Mouse (Mus musculus): ENCODE measurements around the gene Cdk6. TPM values are rescaled to one million over a fixed set of nuclear protein-coding genes. Genes with fewer than 3 reads are reported as not detected.

Gene Cdk6
- polyA plus RNA-seq, 1 experiment from 2014 or later: 16.6 TPM

DNA sequence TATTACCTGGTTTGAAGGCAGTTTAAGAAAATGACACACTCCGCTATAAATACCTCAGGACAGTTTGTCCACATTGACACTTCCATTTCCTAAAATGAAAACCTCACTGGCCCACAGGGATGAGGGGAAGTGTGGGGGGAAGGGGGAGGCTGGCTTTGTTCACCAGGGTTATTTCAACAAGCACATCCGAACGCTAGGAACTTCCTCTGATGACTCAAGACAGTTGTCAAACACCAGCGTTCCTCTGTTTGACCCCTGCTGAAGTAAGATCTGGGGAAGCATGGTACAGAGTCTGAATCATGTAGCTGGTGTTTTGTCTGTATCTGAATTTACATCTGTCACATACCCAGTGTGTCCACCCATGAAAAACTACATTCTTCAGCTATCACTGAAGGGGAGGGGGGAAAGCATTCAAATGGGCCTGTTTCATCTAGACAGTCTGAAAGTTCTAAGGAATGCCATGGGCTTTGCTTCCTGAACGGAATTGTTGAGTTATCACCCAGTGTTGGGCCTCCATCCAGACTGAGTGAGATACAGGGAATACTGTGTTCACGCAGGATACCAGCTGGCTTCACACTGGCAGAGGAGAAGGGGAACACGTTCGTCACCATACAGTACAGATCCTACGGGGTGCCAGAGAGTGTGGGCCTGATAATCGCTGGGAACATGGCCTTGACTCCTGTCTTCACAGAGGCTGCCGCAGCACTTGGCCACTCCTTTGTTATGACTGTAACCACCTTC lies 161.5 kb downstream of the Cdk6 start:
- Histone ChIP-seq H3K4me3 (ENCODE audit: low read length) (no peak overlapping the region), H3K9me3 (ENCODE audit: low read length) (no peaks in the 10 kb centered on the region), H3K27ac (ENCODE audit: low read length) (peak overlapping the region; percentile 29; the same call in 1 of the 2 replicates), H3K4me1 (ENCODE audit: insufficient read depth, low read length) (peaks cover 15% of the 10 kb centered on the region), H3K36me3 (ENCODE audit: insufficient read depth, low read length) (no peaks in the 10 kb centered on the region), H3K4me2 (replicated peaks; ENCODE audit: low read depth, low read length) (no peak overlapping the region), H3K9ac (replicated peaks; ENCODE audit: low read length) (no peak overlapping the region), H3K27me3 (ENCODE audit: insufficient read depth, low read length) (no peaks in the 10 kb centered on the region)
- peak; percentile 63 for ATAC-seq (ENCODE audit: low FRiP score, low TSS enrichment)
- 51% methylated on average over 11 of the region's 11 CpGs for WGBS

DNA sequence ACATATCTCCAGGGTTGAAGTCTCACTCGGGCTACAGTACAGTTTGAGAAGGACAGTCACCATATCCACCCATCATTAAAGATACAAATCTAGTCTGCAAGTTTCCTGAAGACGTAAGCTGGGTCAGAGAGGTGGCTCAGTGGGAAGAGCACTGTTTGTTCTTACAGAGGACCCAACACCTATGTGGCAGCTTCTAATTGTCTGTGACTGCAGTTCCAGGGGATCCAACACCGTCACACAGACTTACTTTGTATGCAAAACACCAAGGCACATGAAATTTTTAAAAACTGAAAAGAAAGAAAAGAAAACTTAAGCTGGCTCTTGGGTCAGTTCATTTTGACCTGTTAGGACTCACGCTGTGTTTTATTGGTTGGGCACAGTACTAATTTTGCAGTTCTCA lies 162.1 kb downstream of the Cdk6 start:
- Histone ChIP-seq H3K4me2 (replicated peaks; ENCODE audit: low read depth, low read length) (no peak overlapping the region), H3K9ac (replicated peaks; ENCODE audit: low read length) (no peak overlapping the region), H3K4me3 (ENCODE audit: low read length) (no peak overlapping the region), H3K9me3 (ENCODE audit: low read length) (no peaks in the 10 kb centered on the region), H3K27ac (ENCODE audit: low read length) (no peak overlapping the region; the same call in 1 of the 2 replicates), H3K4me1 (ENCODE audit: insufficient read depth, low read length) (peaks cover 15% of the 10 kb centered on the region), H3K27me3 (ENCODE audit: insufficient read depth, low read length) (no peaks in the 10 kb centered on the region), H3K36me3 (ENCODE audit: insufficient read depth, low read length) (no peaks in the 10 kb centered on the region)
- ATAC-seq (ENCODE audit: low FRiP score, low TSS enrichment): peak; percentile 5; the same call in 1 of the 2 replicates
- 74% methylated on average over 4 of the region's 4 CpGs for WGBS

DNA sequence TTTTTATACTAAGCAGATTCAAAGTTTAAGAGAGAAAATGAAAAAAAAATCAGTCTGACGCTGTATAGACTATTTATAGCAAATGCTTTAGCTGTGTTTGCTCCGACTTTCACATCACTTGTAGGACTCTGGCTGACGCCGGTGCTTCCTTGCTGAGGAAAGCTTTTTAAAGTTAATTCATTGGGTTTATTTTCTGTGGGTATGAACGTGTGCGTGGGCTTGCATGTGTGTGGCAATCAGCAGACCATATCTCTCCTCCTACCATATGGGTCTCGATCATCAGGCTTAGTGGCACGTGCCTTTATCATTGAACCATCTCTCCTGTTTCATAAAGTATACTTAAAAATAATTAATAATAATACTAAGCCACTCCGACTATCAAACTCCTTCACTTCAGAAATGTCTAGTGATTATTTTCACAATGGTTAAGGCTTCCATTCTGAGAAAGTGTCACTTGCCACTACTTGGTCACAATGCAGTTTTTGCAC lies 162.6 kb downstream of the Cdk6 start:
- Histone ChIP-seq H3K4me1 (ENCODE audit: insufficient read depth, low read length) (peaks cover 15% of the 10 kb centered on the region), H3K27me3 (ENCODE audit: insufficient read depth, low read length) (no peaks in the 10 kb centered on the region), H3K4me2 (replicated peaks; ENCODE audit: low read depth, low read length) (no peak overlapping the region), H3K27ac (ENCODE audit: low read length) (no peak overlapping the region), H3K36me3 (ENCODE audit: insufficient read depth, low read length) (no peaks in the 10 kb centered on the region), H3K9me3 (ENCODE audit: low read length) (no peaks in the 10 kb centered on the region), H3K9ac (replicated peaks; ENCODE audit: low read length) (no peak overlapping the region), H3K4me3 (ENCODE audit: low read length) (no peak overlapping the region)
- no peak for ATAC-seq (ENCODE audit: low FRiP score, low TSS enrichment)
- WGBS: 74% methylated on average over 9 of the region's 9 CpGs

DNA sequence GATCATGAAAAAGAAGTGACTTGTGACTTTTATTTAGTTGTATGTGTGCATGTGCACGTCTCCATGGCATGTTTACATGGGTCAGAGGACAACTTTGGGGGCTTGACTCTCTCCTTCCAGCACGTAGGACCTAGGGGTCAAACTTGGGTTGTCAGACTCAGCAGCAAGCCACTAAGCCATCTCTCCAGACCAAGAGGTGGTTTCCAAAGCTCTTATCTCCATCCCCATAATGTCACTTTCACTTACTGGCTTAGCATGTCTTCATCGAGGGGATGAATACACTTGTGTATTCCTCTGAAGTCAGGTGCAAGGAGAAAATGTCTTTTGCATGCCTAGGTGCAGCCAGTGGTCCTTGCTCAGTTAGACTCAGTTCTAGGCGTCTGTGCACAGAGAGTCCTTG lies 163.2 kb downstream of the Cdk6 start:
- Histone ChIP-seq H3K9me3 (ENCODE audit: low read length) (no peaks in the 10 kb centered on the region), H3K27me3 (ENCODE audit: insufficient read depth, low read length) (no peaks in the 10 kb centered on the region), H3K36me3 (ENCODE audit: insufficient read depth, low read length) (no peaks in the 10 kb centered on the region), H3K4me1 (ENCODE audit: insufficient read depth, low read length) (peaks cover 15% of the 10 kb centered on the region), H3K4me3 (ENCODE audit: low read length) (no peak overlapping the region), H3K9ac (replicated peaks; ENCODE audit: low read length) (no peak overlapping the region), H3K4me2 (replicated peaks; ENCODE audit: low read depth, low read length) (no peak overlapping the region), H3K27ac (ENCODE audit: low read length) (no peak overlapping the region)
- WGBS: 77% methylated on average over 4 of the region's 4 CpGs
- ATAC-seq (ENCODE audit: low FRiP score, low TSS enrichment): no peak

DNA sequence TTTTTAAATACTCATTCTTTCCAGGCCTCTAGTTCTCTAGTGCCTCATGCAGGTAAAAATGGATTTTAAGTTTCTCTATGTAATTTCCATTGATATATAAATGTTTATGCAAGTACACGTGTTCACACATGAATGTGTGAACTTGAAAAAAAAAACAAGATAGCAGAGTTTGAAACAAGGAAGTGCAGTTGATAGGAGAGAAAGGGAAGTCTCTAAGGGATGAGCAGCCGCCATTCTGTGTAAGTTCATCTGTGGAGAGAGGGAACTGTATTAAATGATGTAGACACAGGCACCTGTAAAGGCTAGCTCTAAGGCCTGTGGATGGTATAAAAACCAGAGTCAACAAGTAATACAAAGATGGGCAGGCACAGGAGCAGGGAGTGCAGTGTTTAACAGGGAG lies 164.3 kb downstream of the Cdk6 start:
- WGBS: 82% methylated on average over 2 of the region's 2 CpGs
- Histone ChIP-seq H3K9me3 (ENCODE audit: low read length) (no peaks in the 10 kb centered on the region), H3K4me1 (ENCODE audit: insufficient read depth, low read length) (peaks cover 15% of the 10 kb centered on the region), H3K36me3 (ENCODE audit: insufficient read depth, low read length) (no peaks in the 10 kb centered on the region), H3K27me3 (ENCODE audit: insufficient read depth, low read length) (no peaks in the 10 kb centered on the region), H3K4me3 (ENCODE audit: low read length) (no peak overlapping the region), H3K27ac (ENCODE audit: low read length) (no peak overlapping the region), H3K9ac (replicated peaks; ENCODE audit: low read length) (no peak overlapping the region), H3K4me2 (replicated peaks; ENCODE audit: low read depth, low read length) (no peak overlapping the region)
- ATAC-seq (ENCODE audit: low FRiP score, low TSS enrichment): no peak

DNA sequence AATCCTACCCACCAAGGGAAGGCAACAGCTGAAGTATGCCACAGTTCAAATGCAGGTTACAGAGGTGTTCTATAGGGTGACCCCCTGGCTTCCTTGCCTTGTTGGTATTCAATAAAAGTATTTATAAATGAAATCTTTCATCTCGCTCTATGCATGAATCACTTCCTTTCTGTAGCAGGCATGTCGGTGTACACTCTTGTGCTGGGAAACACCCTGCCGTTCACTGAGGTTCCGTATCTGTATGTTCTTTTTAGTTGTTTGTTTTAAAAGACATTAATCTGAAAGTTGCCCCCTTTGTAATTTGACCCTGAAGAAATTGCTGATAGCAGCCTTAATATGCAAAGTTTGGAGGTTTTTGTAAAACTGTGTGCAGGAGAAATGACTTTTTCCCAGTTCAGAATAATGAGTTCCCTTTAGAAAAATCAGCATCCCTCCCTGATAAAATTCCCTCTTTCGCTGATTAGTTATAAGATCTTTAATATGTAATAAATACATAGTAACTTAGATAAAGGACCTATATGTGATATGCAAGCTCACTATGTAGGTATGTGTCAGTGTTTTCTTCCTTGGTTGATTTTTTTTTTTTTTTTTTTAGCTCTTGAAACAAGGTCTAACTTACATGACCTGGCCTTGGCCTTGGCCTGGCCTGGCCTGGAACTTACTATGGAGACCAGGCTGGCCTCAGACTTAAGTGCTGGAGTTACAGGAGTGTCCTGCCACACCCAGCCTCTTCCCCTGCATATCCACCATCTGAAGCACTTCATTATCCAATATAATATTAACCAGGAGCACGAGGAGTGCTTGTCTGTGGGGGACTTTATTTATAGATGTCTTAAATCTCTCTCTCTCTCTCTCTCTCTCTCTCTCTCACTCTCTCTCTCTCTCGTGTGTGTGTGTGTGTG lies 167.4 kb downstream of the Cdk6 start:
- Histone ChIP-seq H3K9ac (replicated peaks; ENCODE audit: low read length) (no peak overlapping the region), H3K4me2 (replicated peaks; ENCODE audit: low read depth, low read length) (no peak overlapping the region), H3K4me3 (ENCODE audit: low read length) (no peak overlapping the region), H3K27me3 (ENCODE audit: insufficient read depth, low read length) (no peaks in the 10 kb centered on the region), H3K36me3 (ENCODE audit: insufficient read depth, low read length) (no peaks in the 10 kb centered on the region), H3K27ac (ENCODE audit: low read length) (no peak overlapping the region), H3K4me1 (ENCODE audit: insufficient read depth, low read length) (no peaks in the 10 kb centered on the region), H3K9me3 (ENCODE audit: low read length) (no peaks in the 10 kb centered on the region)
- ATAC-seq (ENCODE audit: low FRiP score, low TSS enrichment): no peak
- WGBS: 47% methylated on average over 6 of the region's 7 CpGs

DNA sequence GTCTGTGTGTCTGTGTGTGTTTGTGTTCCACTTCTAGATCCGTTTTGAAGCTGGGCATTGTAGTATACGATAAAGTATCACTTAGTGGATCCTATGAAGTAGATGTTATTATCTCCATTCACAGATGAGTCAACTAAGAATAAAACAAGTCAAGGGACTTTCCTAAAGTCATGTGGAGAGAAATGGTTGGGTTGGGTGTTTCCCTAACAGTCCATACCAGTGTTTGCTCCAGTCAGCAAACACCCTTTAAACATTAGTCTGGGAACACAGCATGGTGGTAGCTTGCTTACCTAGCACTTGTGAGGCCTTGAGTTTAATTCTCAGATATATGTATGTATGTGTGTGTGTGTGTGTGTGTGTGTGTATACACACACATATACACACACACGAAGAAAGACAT lies 168.2 kb downstream of the Cdk6 start:
- Histone ChIP-seq H3K27ac (ENCODE audit: low read length) (no peak overlapping the region), H3K4me1 (ENCODE audit: insufficient read depth, low read length) (no peaks in the 10 kb centered on the region), H3K4me3 (ENCODE audit: low read length) (no peak overlapping the region), H3K4me2 (replicated peaks; ENCODE audit: low read depth, low read length) (no peak overlapping the region), H3K36me3 (ENCODE audit: insufficient read depth, low read length) (no peaks in the 10 kb centered on the region), H3K27me3 (ENCODE audit: insufficient read depth, low read length) (no peaks in the 10 kb centered on the region), H3K9ac (replicated peaks; ENCODE audit: low read length) (no peak overlapping the region), H3K9me3 (ENCODE audit: low read length) (no peaks in the 10 kb centered on the region)
- ATAC-seq (ENCODE audit: low FRiP score, low TSS enrichment): no peak
- WGBS: 81% methylated on average over 3 of the region's 3 CpGs

DNA sequence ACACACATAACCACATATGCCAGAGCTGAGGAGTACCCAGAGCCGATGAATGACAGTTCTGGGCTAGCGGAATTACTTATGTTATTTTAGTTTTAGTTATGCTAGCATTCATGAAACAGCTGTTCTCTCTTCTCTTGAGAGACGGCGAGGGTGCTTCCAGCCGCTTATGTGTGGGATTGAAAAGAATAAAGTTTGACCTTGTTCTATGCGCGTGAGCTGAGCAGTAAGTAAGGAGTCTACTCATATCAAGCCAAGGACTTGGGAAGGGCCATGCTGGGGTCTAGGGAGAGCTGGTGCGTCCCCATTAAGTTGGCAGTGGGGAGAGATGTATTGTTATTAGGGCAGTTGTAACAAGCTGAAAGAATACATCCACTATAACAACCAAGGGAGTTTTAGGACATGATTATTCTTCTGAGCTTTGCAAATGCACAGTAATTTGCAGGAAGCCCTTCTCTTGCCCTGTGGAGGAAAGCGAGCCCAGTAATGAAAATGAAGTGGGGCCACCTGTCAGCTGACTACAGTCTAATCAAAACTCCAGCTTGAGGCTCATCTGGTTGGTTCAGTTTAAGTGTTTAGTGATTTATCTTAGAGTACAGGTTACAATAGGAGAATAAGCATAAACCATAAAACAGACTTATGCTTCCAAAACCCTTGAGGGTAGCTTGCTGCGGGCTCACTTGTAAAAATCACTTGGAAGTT lies 170.0 kb downstream of the Cdk6 start:
- Histone ChIP-seq H3K4me3 (ENCODE audit: low read length) (no peak overlapping the region), H3K9ac (replicated peaks; ENCODE audit: low read length) (no peak overlapping the region), H3K9me3 (ENCODE audit: low read length) (no peaks in the 10 kb centered on the region), H3K4me1 (ENCODE audit: insufficient read depth, low read length) (no peaks in the 10 kb centered on the region), H3K4me2 (replicated peaks; ENCODE audit: low read depth, low read length) (no peak overlapping the region), H3K27ac (ENCODE audit: low read length) (no peak overlapping the region), H3K36me3 (ENCODE audit: insufficient read depth, low read length) (no peaks in the 10 kb centered on the region), H3K27me3 (ENCODE audit: insufficient read depth, low read length) (no peaks in the 10 kb centered on the region)
- 58% methylated on average over 10 of the region's 10 CpGs for WGBS
- no peak for ATAC-seq (ENCODE audit: low FRiP score, low TSS enrichment)

DNA sequence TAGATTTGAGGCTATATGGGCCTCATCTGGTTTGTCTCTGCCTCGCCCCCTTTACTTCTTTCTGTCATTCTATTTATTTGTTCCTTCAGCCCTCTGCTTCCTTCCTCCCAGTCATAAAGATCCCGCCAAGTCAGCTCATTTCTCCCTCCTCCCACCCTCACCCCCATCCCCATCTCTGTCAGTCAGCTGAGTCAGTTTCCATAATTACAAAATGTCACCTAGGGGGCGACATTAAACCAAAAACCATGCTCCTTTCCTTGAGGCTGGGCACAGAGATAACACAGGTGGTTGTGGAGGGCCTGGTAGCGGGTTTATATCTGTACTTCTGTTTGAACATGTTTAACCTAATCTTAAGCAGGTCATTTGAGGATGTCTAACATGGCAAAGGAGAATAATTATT lies 171.3 kb downstream of the Cdk6 start:
- no peak overlapping the region for H3K4me2 ChIP-seq (replicated peaks; ENCODE audit: low read depth, low read length)
- H3K27ac ChIP-seq (ENCODE audit: low read length): no peak overlapping the region
- no peak overlapping the region for H3K4me3 ChIP-seq (ENCODE audit: low read length)
- no peak for ATAC-seq (ENCODE audit: low FRiP score, low TSS enrichment)
- H3K9me3 ChIP-seq (ENCODE audit: low read length): no peaks in the 10 kb centered on the region
- H3K4me1 ChIP-seq (ENCODE audit: insufficient read depth, low read length): no peaks in the 10 kb centered on the region
- no peaks in the 10 kb centered on the region for H3K27me3 ChIP-seq (ENCODE audit: insufficient read depth, low read length)
- 54% methylated on average over 4 of the region's 4 CpGs for WGBS
- H3K9ac ChIP-seq (replicated peaks; ENCODE audit: low read length): no peak overlapping the region
- H3K36me3 ChIP-seq (ENCODE audit: insufficient read depth, low read length): no peaks in the 10 kb centered on the region

Measured in kidney, embryonic 16.5 days (tissue).